Mouse (Mus musculus): ENCODE measurements around the gene Hs6st3. TPM values are rescaled to one million over a fixed set of nuclear protein-coding genes. Genes with fewer than 3 reads are reported as not detected.

Gene Hs6st3
- polyA plus RNA-seq, 1 experiment from 2014 or later, result 0.35 TPM

- no peak overlapping the region for H3K4me2 ChIP-seq
- no peak overlapping the region for H3K9ac ChIP-seq
- no peaks in the 10 kb centered on the region for H3K4me1 ChIP-seq
- no peak for ATAC-seq
- WGBS, result 93% methylated on average over 11 of the region's 11 CpGs
- H3K27ac ChIP-seq, result no peak overlapping the region
- H3K27me3 ChIP-seq, result no peaks in the 10 kb centered on the region
- no peaks in the 10 kb centered on the region for H3K9me3 ChIP-seq (replicated peaks)
- no peak overlapping the region for H3K4me3 ChIP-seq
- no peaks in the 10 kb centered on the region for H3K36me3 ChIP-seq (ENCODE audit: poor library complexity, severe bottlenecking)
Measured at GRCm38 (mm10) chr14:119678574-119678973, 540.4 kb downstream of the Hs6st3 start.

GRCm38 (mm10) chr14:119680052-119680451 lies 541.9 kb downstream of the Hs6st3 start:
- Histone ChIP-seq H3K9me3 (replicated peaks) (no peaks in the 10 kb centered on the region), H3K27ac (no peak overlapping the region), H3K9ac (no peak overlapping the region), H3K4me2 (no peak overlapping the region), H3K4me1 (no peaks in the 10 kb centered on the region), H3K36me3 (ENCODE audit: poor library complexity, severe bottlenecking) (no peaks in the 10 kb centered on the region), H3K27me3 (no peaks in the 10 kb centered on the region), H3K4me3 (no peak overlapping the region)
- no peak for ATAC-seq
- 86% methylated on average over 4 of the region's 4 CpGs for WGBS

GRCm38 (mm10) chr14:119687885-119688284 lies 549.7 kb downstream of the Hs6st3 start:
- H3K4me2 ChIP-seq, result no peak overlapping the region
- no peaks in the 10 kb centered on the region for H3K9me3 ChIP-seq (replicated peaks)
- no peak overlapping the region for H3K9ac ChIP-seq
- 93% methylated on average over 2 of the region's 2 CpGs for WGBS
- H3K4me3 ChIP-seq, result no peak overlapping the region
- no peak overlapping the region for H3K27ac ChIP-seq
- no peaks in the 10 kb centered on the region for H3K36me3 ChIP-seq (ENCODE audit: poor library complexity, severe bottlenecking)
- H3K4me1 ChIP-seq, result no peaks in the 10 kb centered on the region
- peak; percentile 50; the same call in 1 of the 2 replicates for ATAC-seq
- no peaks in the 10 kb centered on the region for H3K27me3 ChIP-seq

- Histone ChIP-seq H3K9ac (no peak overlapping the region), H3K27ac (no peak overlapping the region), H3K4me2 (no peak overlapping the region), H3K4me1 (no peaks in the 10 kb centered on the region), H3K4me3 (no peak overlapping the region), H3K9me3 (replicated peaks) (no peaks in the 10 kb centered on the region), H3K27me3 (no peaks in the 10 kb centered on the region), H3K36me3 (ENCODE audit: poor library complexity, severe bottlenecking) (no peaks in the 10 kb centered on the region)
- ATAC-seq, result no peak
- 85% methylated on average over 4 of the region's 4 CpGs for WGBS
Measured at GRCm38 (mm10) chr14:119699982-119700381, 561.8 kb downstream of the Hs6st3 start.

GRCm38 (mm10) chr14:119714712-119715111 lies 576.6 kb downstream of the Hs6st3 start:
- no peak overlapping the region for H3K27ac ChIP-seq
- no peaks in the 10 kb centered on the region for H3K27me3 ChIP-seq
- no peaks in the 10 kb centered on the region for H3K4me1 ChIP-seq
- no peak overlapping the region for H3K4me3 ChIP-seq
- H3K9me3 ChIP-seq (replicated peaks), result no peaks in the 10 kb centered on the region
- no peak for ATAC-seq
- H3K4me2 ChIP-seq, result no peak overlapping the region
- H3K9ac ChIP-seq, result no peak overlapping the region
- WGBS, result 90% methylated on average over 3 of the region's 3 CpGs
- no peaks in the 10 kb centered on the region for H3K36me3 ChIP-seq (ENCODE audit: poor library complexity, severe bottlenecking)

GRCm38 (mm10) chr14:119717323-119717722 lies 579.2 kb downstream of the Hs6st3 start:
- Histone ChIP-seq H3K4me1 (no peaks in the 10 kb centered on the region), H3K27me3 (no peaks in the 10 kb centered on the region), H3K9ac (no peak overlapping the region), H3K4me3 (no peak overlapping the region), H3K9me3 (replicated peaks) (no peaks in the 10 kb centered on the region), H3K36me3 (ENCODE audit: poor library complexity, severe bottlenecking) (no peaks in the 10 kb centered on the region), H3K4me2 (no peak overlapping the region), H3K27ac (no peak overlapping the region)
- 0 out of 2 replicates have a peak, but pooled peaks have one; percentile 10 for ATAC-seq
- WGBS, result 61% methylated on average over 1 of the region's 1 CpGs

GRCm38 (mm10) chr14:119725102-119725501 lies 587.0 kb downstream of the Hs6st3 start:
- Histone ChIP-seq H3K4me2 (no peak overlapping the region), H3K36me3 (ENCODE audit: poor library complexity, severe bottlenecking) (no peaks in the 10 kb centered on the region), H3K27me3 (0 out of 2 replicates have a peak, but pooled peaks cover 3% of the 10 kb centered on the region), H3K9me3 (replicated peaks) (no peaks in the 10 kb centered on the region), H3K4me1 (no peaks in the 10 kb centered on the region), H3K4me3 (no peak overlapping the region), H3K9ac (no peak overlapping the region), H3K27ac (no peak overlapping the region)
- WGBS, result 82% methylated on average over 6 of the region's 6 CpGs
- ATAC-seq, result no peak; the same call in 1 of the 2 replicates

- Histone ChIP-seq H3K36me3 (ENCODE audit: poor library complexity, severe bottlenecking) (no peaks in the 10 kb centered on the region), H3K4me3 (no peak overlapping the region), H3K4me2 (no peak overlapping the region), H3K9me3 (replicated peaks) (no peaks in the 10 kb centered on the region), H3K9ac (no peak overlapping the region), H3K27ac (no peak overlapping the region), H3K27me3 (0 out of 2 replicates have a peak, but pooled peaks cover 8% of the 10 kb centered on the region), H3K4me1 (peaks cover 7% of the 10 kb centered on the region; the same call in 1 of the 2 replicates)
- 28% methylated on average over 7 of the region's 7 CpGs for whole genome bisulfite sequencing
- peak; percentile 89 for ATAC-seq
Measured at GRCm38 (mm10) chr14:119731436-119732080, 593.4 kb downstream of the Hs6st3 start.

- ATAC-seq, result peak; percentile 71
- no peak overlapping the region for H3K4me3 ChIP-seq
- H3K4me1 ChIP-seq, result peaks cover 7% of the 10 kb centered on the region; the same call in 1 of the 2 replicates
- no peaks in the 10 kb centered on the region for H3K9me3 ChIP-seq (replicated peaks)
- no peaks in the 10 kb centered on the region for H3K36me3 ChIP-seq (ENCODE audit: poor library complexity, severe bottlenecking)
- no peak overlapping the region for H3K4me2 ChIP-seq
- no peak overlapping the region for H3K9ac ChIP-seq
- H3K27me3 ChIP-seq, result 0 out of 2 replicates have a peak, but pooled peaks cover 8% of the 10 kb centered on the region
- no peak overlapping the region for H3K27ac ChIP-seq
- WGBS, result 71% methylated on average over 4 of the region's 4 CpGs
Measured at GRCm38 (mm10) chr14:119732219-119732618, 594.1 kb downstream of the Hs6st3 start.

- no peaks in the 10 kb centered on the region for H3K36me3 ChIP-seq (ENCODE audit: poor library complexity, severe bottlenecking)
- no peak for ATAC-seq
- 0 out of 2 replicates have a peak, but pooled peaks cover 5% of the 10 kb centered on the region for H3K27me3 ChIP-seq
- H3K27ac ChIP-seq, result no peak overlapping the region
- no peak overlapping the region for H3K4me2 ChIP-seq
- no peak overlapping the region for H3K4me3 ChIP-seq
- H3K4me1 ChIP-seq, result no peaks in the 10 kb centered on the region
- 83% methylated on average over 5 of the region's 5 CpGs for WGBS
- no peak overlapping the region for H3K9ac ChIP-seq
- no peaks in the 10 kb centered on the region for H3K9me3 ChIP-seq (replicated peaks)
Measured at GRCm38 (mm10) chr14:119737408-119737961, 599.3 kb downstream of the Hs6st3 start.

- Histone ChIP-seq H3K27ac (no peak overlapping the region), H3K4me2 (no peak overlapping the region), H3K9me3 (replicated peaks) (no peaks in the 10 kb centered on the region), H3K9ac (no peak overlapping the region), H3K27me3 (no peaks in the 10 kb centered on the region), H3K4me3 (no peak overlapping the region), H3K4me1 (no peaks in the 10 kb centered on the region), H3K36me3 (ENCODE audit: poor library complexity, severe bottlenecking) (no peaks in the 10 kb centered on the region)
- no peak for ATAC-seq
- WGBS, result 90% methylated on average over 1 of the region's 1 CpGs
Measured at GRCm38 (mm10) chr14:119741791-119742190, 603.6 kb downstream of the Hs6st3 start.

GRCm38 (mm10) chr14:119761376-119761775 lies 623.2 kb downstream of the Hs6st3 start:
- 91% methylated on average over 7 of the region's 7 CpGs for WGBS
- ATAC-seq, result no peak
- no peak overlapping the region for H3K4me3 ChIP-seq

More at GRCm38 (mm10) chr14:119761376-119761775, 623.2 kb downstream of the Hs6st3 start:
- Histone ChIP-seq H3K27ac (no peak overlapping the region), H3K36me3 (ENCODE audit: poor library complexity, severe bottlenecking) (no peaks in the 10 kb centered on the region), H3K4me1 (no peaks in the 10 kb centered on the region), H3K9ac (no peak overlapping the region), H3K27me3 (no peaks in the 10 kb centered on the region), H3K4me2 (no peak overlapping the region), H3K9me3 (replicated peaks) (no peaks in the 10 kb centered on the region)

Data from forebrain, embryonic 13.5 days (tissue).